Mouse (Mus musculus) intestine, postnatal 0 days (tissue): ENCODE measurements around the gene Gm28551. TPM values are rescaled to one million over a fixed set of nuclear protein-coding genes. Genes with fewer than 3 reads are reported as not detected.

ENCODE experiments used
- ATAC-seq: fragments of 200-750 bp; cut with Nextera tagmentation; 2 replicates; pipeline ENCODE4 v1.8.0; 2017; ENCODE audit warnings: mild to moderate bottlenecking, moderate TSS enrichment, moderate library complexity
- H3K27ac ChIP-seq: fragments of 300-500 bp; sonication (generic); 2 replicates; pipeline ENCODE4 v1.5.1; 2014; ENCODE audit warnings: mild to moderate bottlenecking, low read depth, low read length, moderate library complexity
- H3K27me3 ChIP-seq: fragments of 300-500 bp; sonication (generic); replicated peaks from 2 replicates; pipeline ENCODE4 v1.6.1; 2014; ENCODE audit warnings: low read length, mixed read lengths; ENCODE audit not compliant: control insufficient read depth, insufficient read depth
- H3K36me3 ChIP-seq: fragments of 300-500 bp; sonication (generic); 2 replicates; pipeline ENCODE4 v1.6.1; 2014; ENCODE audit warnings: mild to moderate bottlenecking, moderate library complexity; ENCODE audit not compliant: control insufficient read depth, insufficient read depth
- H3K4me1 ChIP-seq: fragments of 300-500 bp; sonication (generic); replicated peaks from 2 replicates; pipeline ENCODE4 v1.6.1; 2014; ENCODE audit warnings: antibody characterized with exemption, low read length, mixed read lengths; ENCODE audit not compliant: control insufficient read depth, insufficient read depth
- H3K4me2 ChIP-seq: fragments of 300-500 bp; sonication (generic); replicated peaks from 2 replicates; pipeline ENCODE4 v1.6.1; 2014; ENCODE audit warnings: low read depth, mild to moderate bottlenecking, moderate library complexity
- H3K4me3 ChIP-seq: fragments of 300-500 bp; sonication (generic); 2 replicates; pipeline ENCODE4 v1.5.1; 2014; ENCODE audit warnings: low read depth, low read length
- H3K9ac ChIP-seq: fragments of 300-500 bp; sonication (generic); 2 replicates; pipeline ENCODE4 v1.6.1; 2014; ENCODE audit warnings: mild to moderate bottlenecking, low read depth, low read length
- H3K9me3 ChIP-seq: fragments of 300-500 bp; sonication (generic); 2 replicates; pipeline ENCODE4 v1.6.1; 2016; ENCODE audit warnings: mixed run types; ENCODE audit not compliant: control insufficient read depth
- CTCF ChIP-seq: sonication (generic); IDR thresholded peaks from 2 replicates; pipeline ENCODE4 v1.5.1; 2016; ENCODE audit warnings: low read depth, mild to moderate bottlenecking, control low read depth, antibody characterized with exemption, moderate library complexity
- WGBS: fragments of 180-500 bp; shearing (Covaris S2); extraction: QIAGEN DNeasy Blood & Tissue Kit; methylation state at CpG from one replicate; pipeline ENCODE4 v1.1.7; 2014; 5-methylcytosine and 5-hydroxymethylcytosine counted together
- polyA plus RNA-seq: library from polyadenylated mRNA; unstranded; fragments of >200 nt; fragmentation: Nextera tagmentation; extraction: Ambion mirVana; gene quantifications from 2 replicates; pipeline ENCODE4 v1.2.1, GENCODE M21; 2015

Gene Gm28551
- polyA plus RNA-seq, 1 experiment from 2014 or later: 0.23 TPM

GRCm38 (mm10) chr1:53291197-53291596 lies 61.3 kb downstream of the Gm28551 start:
- no peak for TF ChIP-seq CTCF
- no peak overlapping the region for H3K27ac ChIP-seq
- peak; percentile 54; the same call in 1 of the 2 replicates for ATAC-seq
- 0 out of 2 replicates have a peak, but pooled peaks cover 2% of the 10 kb centered on the region for H3K4me1 ChIP-seq
- no peaks in the 10 kb centered on the region for H3K36me3 ChIP-seq
- no peak overlapping the region; the same call in 1 of the 2 replicates for H3K4me2 ChIP-seq
- H3K4me3 ChIP-seq: no peak overlapping the region
- 38% methylated on average over 3 of the region's 3 CpGs for WGBS
- H3K9me3 ChIP-seq: no peaks in the 10 kb centered on the region
- H3K27me3 ChIP-seq: no peaks in the 10 kb centered on the region
- H3K9ac ChIP-seq: no peak overlapping the region

Other genes with a start within 250 kb of the Gm28551 start
- gene 1700019A02Rik, start 165.0 kb downstream of the Gm28551 start, polyA plus RNA-seq: not detected in 2 replicates
- 5.4 and 6.8 TPM in 2 replicates for gene Pms1, start 55.6 kb downstream of the Gm28551 start, polyA plus RNA-seq
- 60.5 and 65.8 TPM in 2 replicates for gene Ormdl1, start 55.6 kb downstream of the Gm28551 start, polyA plus RNA-seq
- gene Gm28778, start 55.6 kb downstream of the Gm28551 start, polyA plus RNA-seq: not detected in 2 replicates
- 21.0 and 21.1 TPM in 2 replicates for gene Osgepl1, start 39.0 kb downstream of the Gm28551 start, polyA plus RNA-seq
- gene Asdurf, start within 50 bp of the Gm28551 start, polyA plus RNA-seq: 10.7 and 12.5 TPM in 2 replicates
- gene Asnsd1, start 85 bp upstream of the Gm28551 start, polyA plus RNA-seq: 44.1 and 45.5 TPM in 2 replicates